Mouse (Mus musculus) brain, embryonic 14.5 days (tissue): ENCODE data around the gene Ager. TPM values are rescaled to one million over a fixed set of nuclear protein-coding genes. Genes with fewer than 3 reads are reported as not detected.
A peak's percentile ranks its signal among the peaks of the same experiment; 100 is the strongest.

ENCODE experiments used
- DNase-seq: peaks from one replicate; pipeline ENCODE4 v3.0.0-alpha.2; 2011; ENCODE audit warnings: low read depth
- CTCF ChIP-seq: fragments of 200-500 bp; IDR thresholded peaks from 2 replicates; pipeline ENCODE4 v1.5.1; 2012; ENCODE audit warnings: inconsistent platforms, mild to moderate bottlenecking, moderate library complexity, borderline replicate concordance; ENCODE audit not compliant: insufficient read depth, insufficient read length; ENCODE audit errors: extremely low read depth
- POLR2A ChIP-seq: fragments of 200-500 bp; IDR thresholded peaks from 2 replicates; pipeline ENCODE4 v1.6.1; 2012; ENCODE audit warnings: mild to moderate bottlenecking, inconsistent platforms, borderline replicate concordance; ENCODE audit not compliant: poor library complexity, insufficient read depth, insufficient read length, severe bottlenecking; ENCODE audit errors: extremely low read depth
- polyA plus RNA-seq: library from polyadenylated mRNA; depleted of rRNA; stranded (reverse); fragments of >200 nt; gene quantifications from 2 replicates; pipeline ENCODE4 v1.2.3, GENCODE M21; 2012

Ager gene
- polyA plus RNA-seq, 1 experiment = 5.1 TPM

- no peak for TF ChIP-seq POLR2A
- TF ChIP-seq CTCF = no peak
- no peak for DNase-seq
Observed at GRCm38 (mm10) chr17:34564003-34564421, 33.6 kb upstream of the Ager start, which contains the start of gene Notch4. Notch4 (plus strand) TSS chr17:34564268.

GRCm38 (mm10) chr17:34564796-34565195 lies 32.9 kb upstream of the Ager start:
- no peak for DNase-seq

GRCm38 (mm10) chr17:34567311-34567710 lies 30.4 kb upstream of the Ager start:
- no peak for DNase-seq
- TF ChIP-seq POLR2A (no peak), CTCF (no peak)

More at GRCm38 (mm10) chr17:34564796-34565195, 32.9 kb upstream of the Ager start:
- no peak for TF ChIP-seq POLR2A
- no peak for TF ChIP-seq CTCF

DNA sequence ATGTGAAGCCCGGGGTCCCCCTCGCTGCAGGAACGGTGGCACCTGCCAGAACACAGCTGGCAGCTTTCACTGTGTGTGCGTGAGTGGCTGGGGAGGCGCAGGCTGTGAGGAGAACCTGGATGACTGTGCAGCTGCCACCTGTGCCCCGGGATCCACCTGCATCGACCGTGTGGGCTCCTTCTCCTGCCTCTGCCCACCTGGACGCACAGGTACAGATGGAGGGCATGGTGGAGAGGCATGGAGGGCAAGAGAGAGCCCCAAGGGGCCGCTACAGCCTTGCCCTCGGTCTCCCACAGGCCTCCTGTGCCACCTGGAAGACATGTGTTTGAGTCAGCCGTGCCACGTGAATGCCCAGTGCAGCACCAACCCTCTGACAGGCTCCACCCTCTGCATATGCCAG lies 29.2 kb upstream of the Ager start:
- no peak for DNase-seq
- no peak for TF ChIP-seq POLR2A
- no peak for TF ChIP-seq CTCF

GRCm38 (mm10) chr17:34569919-34570318 lies 27.7 kb upstream of the Ager start:
- no peak for TF ChIP-seq POLR2A
- no peak for TF ChIP-seq CTCF
- no peak for DNase-seq

DNA sequence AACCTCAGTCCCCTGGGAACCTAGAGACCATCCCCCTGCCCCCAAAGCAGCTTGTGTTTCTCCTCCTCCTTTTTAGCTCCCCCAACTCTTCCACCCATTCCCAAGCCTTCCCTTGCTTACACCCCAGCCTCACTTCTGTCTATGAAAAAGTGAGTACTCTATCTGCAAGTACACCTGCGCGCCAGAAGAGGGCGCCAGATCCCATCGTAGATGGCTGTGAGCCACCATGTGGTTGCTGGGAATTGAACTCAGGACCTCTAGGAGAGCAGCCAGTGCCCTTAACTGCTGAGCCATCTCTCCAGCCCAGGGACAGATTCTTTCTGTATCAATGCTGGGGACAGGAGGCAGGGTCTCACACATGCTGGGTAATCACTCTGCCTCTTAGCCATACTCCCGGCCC lies 25.8 kb upstream of the Ager start:
- no peak for DNase-seq
- TF ChIP-seq CTCF = peak; percentile 44; the same call in 1 of the 2 replicates
- no peak for TF ChIP-seq POLR2A

DNA sequence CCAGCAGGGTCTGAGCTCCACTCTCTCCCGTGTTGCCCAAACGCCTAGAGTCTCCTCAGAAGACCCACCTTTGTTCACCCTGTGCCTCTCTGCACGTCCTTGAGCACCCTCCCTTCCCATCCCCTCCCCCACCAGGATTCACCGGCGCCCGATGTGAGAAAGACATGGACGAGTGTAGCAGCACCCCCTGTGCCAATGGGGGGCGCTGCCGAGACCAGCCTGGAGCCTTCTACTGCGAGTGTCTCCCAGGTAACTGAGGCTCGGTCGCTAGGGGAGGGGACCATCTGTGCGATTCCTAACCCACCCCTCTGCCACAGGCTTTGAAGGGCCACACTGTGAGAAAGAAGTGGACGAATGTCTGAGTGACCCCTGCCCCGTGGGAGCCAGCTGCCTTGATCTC lies 25.3 kb upstream of the Ager start:
- no peak for DNase-seq
- no peak for TF ChIP-seq POLR2A
- TF ChIP-seq CTCF = no peak

- no peak for DNase-seq
- TF ChIP-seq CTCF = no peak
- TF ChIP-seq POLR2A = no peak
Observed at GRCm38 (mm10) chr17:34576577-34576976, 21.1 kb upstream of the Ager start.

- DNase-seq = no peak
- no peak for TF ChIP-seq POLR2A
- no peak for TF ChIP-seq CTCF
Observed at GRCm38 (mm10) chr17:34578070-34578469, 19.6 kb upstream of the Ager start.

DNA sequence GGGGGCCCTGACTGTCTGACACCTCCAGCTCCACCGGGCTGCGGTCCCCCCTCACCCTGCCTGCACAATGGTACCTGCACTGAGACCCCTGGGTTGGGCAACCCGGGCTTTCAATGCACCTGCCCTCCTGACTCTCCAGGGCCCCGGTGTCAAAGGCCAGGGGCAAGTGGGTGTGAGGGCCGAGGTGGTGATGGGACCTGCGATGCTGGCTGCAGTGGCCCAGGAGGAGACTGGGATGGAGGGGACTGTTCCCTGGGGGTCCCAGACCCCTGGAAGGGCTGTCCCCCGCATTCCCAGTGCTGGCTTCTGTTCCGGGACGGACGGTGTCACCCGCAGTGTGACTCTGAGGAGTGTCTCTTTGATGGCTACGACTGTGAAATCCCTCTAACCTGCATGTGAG lies 15.1 kb upstream of the Ager start:
- no peak for DNase-seq
- TF ChIP-seq POLR2A = no peak
- no peak for TF ChIP-seq CTCF

DNA sequence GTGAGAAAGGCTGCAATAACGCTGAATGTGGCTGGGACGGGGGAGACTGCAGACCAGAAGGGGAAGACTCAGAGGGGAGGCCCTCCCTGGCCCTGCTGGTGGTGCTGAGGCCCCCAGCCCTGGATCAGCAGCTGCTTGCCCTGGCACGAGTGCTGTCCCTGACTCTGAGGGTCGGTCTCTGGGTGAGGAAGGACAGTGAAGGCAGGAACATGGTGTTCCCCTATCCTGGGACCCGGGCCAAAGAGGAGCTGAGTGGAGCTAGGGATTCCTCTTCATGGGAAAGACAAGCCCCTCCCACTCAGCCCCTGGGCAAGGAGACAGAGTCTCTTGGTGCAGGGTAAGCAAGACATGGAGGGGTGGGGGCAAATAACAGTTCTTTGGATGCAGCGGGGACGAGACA lies 14.3 kb upstream of the Ager start:
- TF ChIP-seq CTCF = no peak
- TF ChIP-seq POLR2A = no peak
- DNase-seq = no peak

GRCm38 (mm10) chr17:34583819-34584218 lies 13.8 kb upstream of the Ager start:
- DNase-seq = no peak
- TF ChIP-seq CTCF = no peak
- no peak for TF ChIP-seq POLR2A
